Mouse (Mus musculus): Measurements from ENCODE around the gene Gm4131. TPM values are rescaled to one million over a fixed set of nuclear protein-coding genes. Genes with fewer than 3 reads are reported as not detected.

Gene Gm4131
- polyA plus RNA-seq, 1 experiment from 2014 or later, result not detected

DNA sequence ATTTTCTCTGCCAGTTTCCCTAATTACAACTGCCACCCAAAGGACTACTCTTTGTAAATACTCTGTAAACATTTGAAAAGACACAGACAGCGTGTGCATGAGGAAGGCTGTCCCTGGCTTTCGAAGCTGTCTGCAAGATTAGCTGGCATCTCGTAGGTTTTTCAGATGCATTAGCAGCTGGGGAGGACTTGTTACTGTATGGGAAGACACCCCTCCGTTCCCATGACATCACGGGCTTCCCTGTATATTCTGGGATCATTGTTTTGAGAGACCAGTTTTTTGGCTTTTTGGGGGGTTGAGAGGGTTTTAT, 111.2 kb downstream of the Gm4131 start:
- no peaks in the 10 kb centered on the region for H3K9me3 ChIP-seq (ENCODE audit: control insufficient read depth, low read length)
- 64% methylated on average over 5 of the region's 5 CpGs for WGBS
- no peaks in the 10 kb centered on the region for H3K36me3 ChIP-seq (ENCODE audit: control insufficient read depth, insufficient read depth, low read length)
- H3K4me3 ChIP-seq (ENCODE audit: low read length), result no peak overlapping the region
- no peak for ATAC-seq
- H3K4me2 ChIP-seq (ENCODE audit: low read depth, low read length), result no peak overlapping the region
- H3K4me1 ChIP-seq (ENCODE audit: control insufficient read depth, insufficient read depth, low read length), result no peaks in the 10 kb centered on the region
- no peak overlapping the region for H3K27ac ChIP-seq (ENCODE audit: low read length)
- H3K27me3 ChIP-seq (replicated peaks; ENCODE audit: control insufficient read depth, insufficient read depth, low read length), result no peaks in the 10 kb centered on the region
- no peak overlapping the region for H3K9ac ChIP-seq (ENCODE audit: low read depth, low read length)

DNA sequence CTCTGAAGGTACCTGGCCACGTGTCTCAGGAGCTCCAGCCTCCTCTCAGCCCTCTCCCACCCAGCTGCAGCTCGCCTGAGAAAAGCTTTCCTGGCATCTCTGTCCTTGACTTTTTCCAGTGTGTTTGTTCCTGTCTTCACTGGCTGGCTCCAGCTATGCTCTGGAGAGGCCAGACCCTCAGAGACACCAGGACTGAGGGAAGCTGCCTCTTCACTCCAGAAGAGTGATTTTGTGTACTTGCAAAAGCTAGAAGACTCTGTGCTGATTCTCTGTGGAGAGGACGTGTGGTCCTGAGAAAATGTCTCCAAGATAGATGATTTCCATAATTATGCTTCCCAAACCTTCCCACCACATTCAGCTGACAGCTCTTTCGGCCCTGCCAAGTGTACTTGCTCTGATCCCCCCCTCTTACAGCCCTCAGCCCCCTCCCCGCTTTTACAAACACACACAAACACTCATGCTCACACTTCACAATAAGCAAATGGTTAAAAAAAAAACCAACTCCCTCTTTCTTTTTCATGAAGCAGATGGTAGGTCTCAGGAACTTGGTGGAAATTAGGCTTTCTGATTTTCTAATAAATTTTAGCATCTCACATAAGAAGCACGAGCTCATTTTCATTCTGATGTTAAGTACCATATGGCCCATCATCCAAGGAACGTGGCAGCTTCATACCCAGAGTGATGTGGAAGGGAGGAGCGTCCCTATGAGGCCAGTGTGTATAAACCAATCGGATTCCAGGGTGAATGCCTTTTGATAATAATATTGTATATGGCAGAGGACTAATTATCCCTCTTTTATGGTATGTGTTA, 111.8 kb downstream of the Gm4131 start:
- Histone ChIP-seq H3K4me3 (ENCODE audit: low read length) (no peak overlapping the region), H3K27me3 (replicated peaks; ENCODE audit: control insufficient read depth, insufficient read depth, low read length) (no peaks in the 10 kb centered on the region), H3K4me1 (ENCODE audit: control insufficient read depth, insufficient read depth, low read length) (no peaks in the 10 kb centered on the region), H3K27ac (ENCODE audit: low read length) (no peak overlapping the region), H3K9me3 (ENCODE audit: control insufficient read depth, low read length) (no peaks in the 10 kb centered on the region), H3K36me3 (ENCODE audit: control insufficient read depth, insufficient read depth, low read length) (no peaks in the 10 kb centered on the region), H3K4me2 (ENCODE audit: low read depth, low read length) (no peak overlapping the region), H3K9ac (ENCODE audit: low read depth, low read length) (no peak overlapping the region)
- ATAC-seq, result no peak
- WGBS, result 49% methylated on average over 9 of the region's 9 CpGs

DNA sequence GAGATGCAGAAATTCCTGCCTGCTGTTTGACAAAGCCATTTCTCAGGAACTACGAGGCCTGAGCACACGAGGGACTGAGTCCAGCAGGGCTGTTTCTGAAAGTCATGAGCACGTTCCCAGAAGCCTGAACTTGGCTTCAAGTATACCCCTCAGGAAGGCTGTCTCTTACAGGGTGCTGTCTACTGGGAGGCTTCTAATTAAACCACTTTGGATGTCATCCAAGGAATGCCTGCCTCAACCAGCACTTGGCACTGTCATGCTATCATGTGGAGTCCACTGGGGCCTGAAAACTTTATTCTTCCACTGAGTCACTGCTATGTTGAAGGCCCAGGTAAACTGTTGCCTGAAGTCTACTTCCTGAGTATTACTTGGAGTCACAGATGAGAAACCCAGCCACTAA, 112.6 kb downstream of the Gm4131 start:
- H3K27ac ChIP-seq (ENCODE audit: low read length), result no peak overlapping the region
- H3K9me3 ChIP-seq (ENCODE audit: control insufficient read depth, low read length), result no peaks in the 10 kb centered on the region
- H3K4me2 ChIP-seq (ENCODE audit: low read depth, low read length), result no peak overlapping the region
- no peaks in the 10 kb centered on the region for H3K27me3 ChIP-seq (replicated peaks; ENCODE audit: control insufficient read depth, insufficient read depth, low read length)
- H3K9ac ChIP-seq (ENCODE audit: low read depth, low read length), result no peak overlapping the region
- 52% methylated on average over 3 of the region's 3 CpGs for WGBS
- no peak for ATAC-seq
- H3K4me3 ChIP-seq (ENCODE audit: low read length), result no peak overlapping the region
- H3K4me1 ChIP-seq (ENCODE audit: control insufficient read depth, insufficient read depth, low read length), result no peaks in the 10 kb centered on the region
- no peaks in the 10 kb centered on the region for H3K36me3 ChIP-seq (ENCODE audit: control insufficient read depth, insufficient read depth, low read length)

DNA sequence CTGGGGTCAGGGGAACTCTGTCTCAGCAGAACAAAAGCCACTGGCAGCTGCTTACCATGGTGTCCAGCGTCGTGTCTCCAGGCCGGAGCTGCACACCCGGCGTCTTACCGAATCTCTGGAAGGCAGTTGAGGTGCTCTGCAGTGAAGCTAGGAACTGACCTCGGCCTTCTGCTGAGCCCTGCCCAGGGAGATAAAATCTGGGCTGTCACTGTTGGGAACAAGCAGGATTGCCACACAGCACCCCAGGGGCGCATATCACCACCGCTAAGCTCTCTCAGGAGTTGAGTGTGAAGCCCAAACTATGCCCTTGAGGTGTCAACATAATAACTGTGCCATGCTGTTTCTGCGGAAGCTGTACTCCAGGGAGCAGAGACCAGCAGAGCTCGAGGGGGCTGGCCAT, 113.4 kb downstream of the Gm4131 start:
- H3K9me3 ChIP-seq (ENCODE audit: control insufficient read depth, low read length), result no peaks in the 10 kb centered on the region
- 78% methylated on average over 11 of the region's 11 CpGs for WGBS
- H3K36me3 ChIP-seq (ENCODE audit: control insufficient read depth, insufficient read depth, low read length), result no peaks in the 10 kb centered on the region
- H3K4me3 ChIP-seq (ENCODE audit: low read length), result no peak overlapping the region
- H3K27me3 ChIP-seq (replicated peaks; ENCODE audit: control insufficient read depth, insufficient read depth, low read length), result no peaks in the 10 kb centered on the region
- H3K9ac ChIP-seq (ENCODE audit: low read depth, low read length), result no peak overlapping the region
- no peak overlapping the region for H3K27ac ChIP-seq (ENCODE audit: low read length)
- ATAC-seq, result no peak
- no peak overlapping the region for H3K4me2 ChIP-seq (ENCODE audit: low read depth, low read length)
- H3K4me1 ChIP-seq (ENCODE audit: control insufficient read depth, insufficient read depth, low read length), result no peaks in the 10 kb centered on the region

DNA sequence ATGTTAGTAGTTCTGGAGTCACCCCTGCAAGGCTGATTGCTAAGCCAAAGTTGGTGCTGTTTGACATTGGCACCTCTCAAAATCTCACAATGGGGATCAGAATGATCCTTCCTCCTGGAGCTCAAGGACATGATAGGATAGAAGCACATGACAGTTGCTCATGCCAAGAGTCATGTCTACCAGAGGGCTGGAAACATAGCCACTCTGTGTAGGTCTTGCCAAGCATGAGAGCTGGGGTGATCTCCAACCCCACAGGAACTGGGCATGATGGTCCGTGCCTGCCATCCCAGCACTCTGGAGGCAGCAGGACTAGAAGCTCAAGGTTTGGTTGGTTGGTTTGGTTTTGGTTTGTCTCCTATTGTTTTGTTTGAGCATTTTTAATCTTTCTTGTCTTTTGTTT, 116.0 kb downstream of the Gm4131 start:
- Histone ChIP-seq H3K9ac (ENCODE audit: low read depth, low read length) (no peak overlapping the region), H3K27ac (ENCODE audit: low read length) (no peak overlapping the region), H3K36me3 (ENCODE audit: control insufficient read depth, insufficient read depth, low read length) (no peaks in the 10 kb centered on the region), H3K9me3 (ENCODE audit: control insufficient read depth, low read length) (no peaks in the 10 kb centered on the region), H3K4me3 (ENCODE audit: low read length) (no peak overlapping the region), H3K27me3 (replicated peaks; ENCODE audit: control insufficient read depth, insufficient read depth, low read length) (no peaks in the 10 kb centered on the region), H3K4me1 (ENCODE audit: control insufficient read depth, insufficient read depth, low read length) (peaks cover 6% of the 10 kb centered on the region; the same call in 1 of the 2 replicates), H3K4me2 (ENCODE audit: low read depth, low read length) (no peak overlapping the region)
- WGBS, result 94% methylated on average over 1 of the region's 1 CpGs
- ATAC-seq, result no peak

DNA sequence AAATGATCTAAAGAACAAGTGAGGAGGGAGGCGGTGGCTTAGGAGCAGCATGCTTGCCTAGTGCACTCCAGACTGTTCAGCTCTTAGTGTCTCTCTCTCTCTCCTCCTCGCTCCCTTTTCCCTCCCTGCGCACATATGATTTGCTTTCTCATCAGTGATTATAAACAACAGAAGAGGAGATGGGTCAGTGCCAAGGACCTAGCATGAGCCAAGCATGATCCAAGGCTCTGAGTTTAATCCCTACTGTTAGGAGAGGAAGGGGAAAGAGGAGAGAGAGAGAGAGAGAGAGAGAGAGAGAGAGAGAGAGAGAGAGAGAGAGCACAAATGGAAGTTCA, 119.5 kb downstream of the Gm4131 start:
- peak; percentile 71 for ATAC-seq

DNA sequence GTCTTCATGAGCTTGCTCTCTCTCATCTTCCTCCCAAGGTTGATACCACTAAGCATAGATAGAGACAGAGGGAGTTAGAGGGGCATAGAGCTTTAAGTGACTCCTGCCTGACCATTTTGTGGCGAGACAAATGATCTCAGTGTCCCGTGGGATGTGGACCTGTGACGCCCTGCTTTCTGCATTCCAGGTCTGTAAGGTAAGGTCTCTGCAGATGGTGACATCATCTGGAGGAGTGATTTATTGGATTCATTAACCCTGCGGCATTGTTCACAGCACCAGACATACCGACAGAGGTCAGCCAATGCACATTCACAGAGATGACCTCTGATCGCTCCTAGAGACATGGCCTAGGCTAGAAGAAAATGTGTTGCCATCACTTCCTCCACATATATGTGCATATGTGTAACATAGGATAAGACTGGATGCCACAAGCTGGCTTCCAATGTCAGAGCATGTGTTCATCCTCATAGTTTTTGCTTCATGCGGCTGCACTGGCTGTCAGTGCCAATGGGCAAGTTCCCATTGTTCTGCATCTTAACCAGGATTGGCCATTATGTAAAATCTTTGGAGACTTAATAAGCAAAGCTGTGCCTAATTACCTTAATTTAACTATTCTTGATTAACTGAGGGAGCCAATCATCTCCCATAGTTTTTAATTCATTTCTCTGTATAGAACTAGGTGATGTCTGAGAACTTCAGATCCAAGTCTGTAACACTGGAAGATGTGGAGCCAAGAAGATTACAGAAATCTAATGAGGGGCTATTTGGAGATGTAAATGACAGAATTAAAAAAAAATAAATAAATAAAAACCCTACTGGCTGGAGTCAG, 120.1 kb downstream of the Gm4131 start:
- peaks cover 6% of the 10 kb centered on the region; the same call in 1 of the 2 replicates for H3K4me1 ChIP-seq (ENCODE audit: control insufficient read depth, insufficient read depth, low read length)
- H3K9me3 ChIP-seq (ENCODE audit: control insufficient read depth, low read length), result no peaks in the 10 kb centered on the region
- H3K9ac ChIP-seq (ENCODE audit: low read depth, low read length), result no peak overlapping the region
- H3K27ac ChIP-seq (ENCODE audit: low read length), result no peak overlapping the region
- H3K36me3 ChIP-seq (ENCODE audit: control insufficient read depth, insufficient read depth, low read length), result no peaks in the 10 kb centered on the region
- no peaks in the 10 kb centered on the region for H3K27me3 ChIP-seq (replicated peaks; ENCODE audit: control insufficient read depth, insufficient read depth, low read length)
- 43% methylated on average over 7 of the region's 7 CpGs for WGBS
- H3K4me2 ChIP-seq (ENCODE audit: low read depth, low read length), result no peak overlapping the region
- ATAC-seq, result no peak
- H3K4me3 ChIP-seq (ENCODE audit: low read length), result no peak overlapping the region

More for the DNA sequence above, 119.5 kb downstream of the Gm4131 start:
- Histone ChIP-seq H3K4me2 (ENCODE audit: low read depth, low read length) (no peak overlapping the region), H3K27me3 (replicated peaks; ENCODE audit: control insufficient read depth, insufficient read depth, low read length) (no peaks in the 10 kb centered on the region), H3K4me1 (ENCODE audit: control insufficient read depth, insufficient read depth, low read length) (peaks cover 6% of the 10 kb centered on the region; the same call in 1 of the 2 replicates), H3K9ac (ENCODE audit: low read depth, low read length) (no peak overlapping the region), H3K9me3 (ENCODE audit: control insufficient read depth, low read length) (no peaks in the 10 kb centered on the region), H3K27ac (ENCODE audit: low read length) (no peak overlapping the region), H3K4me3 (ENCODE audit: low read length) (no peak overlapping the region), H3K36me3 (ENCODE audit: control insufficient read depth, insufficient read depth, low read length) (no peaks in the 10 kb centered on the region)
- 57% methylated on average over 3 of the region's 3 CpGs for WGBS

DNA sequence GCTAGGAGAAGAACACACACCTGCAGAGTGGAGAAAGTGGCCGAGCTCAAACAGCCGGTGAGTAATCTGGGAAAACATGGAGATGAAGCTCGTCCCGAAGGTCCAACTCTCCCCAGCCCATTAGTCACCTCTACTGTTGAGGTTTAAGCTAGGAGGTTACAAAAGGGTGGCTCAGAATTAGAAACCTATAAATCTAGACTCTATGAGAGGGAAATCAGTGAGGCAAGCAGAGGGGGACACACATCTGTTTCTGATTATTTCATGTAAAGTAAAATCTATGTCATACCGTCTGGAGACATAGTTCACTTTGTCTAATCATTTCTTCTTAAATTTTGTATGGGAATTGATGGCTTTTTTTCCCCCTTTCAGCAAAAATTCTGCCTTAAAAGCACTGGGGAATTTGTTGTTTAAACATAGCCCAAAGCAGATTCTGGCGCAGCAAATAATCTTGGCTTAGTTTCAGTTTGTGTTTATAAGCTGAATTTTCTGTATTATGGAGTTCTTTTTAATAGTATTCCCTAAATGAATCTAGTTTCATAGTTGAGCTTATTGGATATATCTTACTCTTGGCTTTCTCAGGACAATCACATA, 122.8 kb downstream of the Gm4131 start:
- 59% methylated on average over 6 of the region's 6 CpGs for WGBS
- Histone ChIP-seq H3K9ac (ENCODE audit: low read depth, low read length) (no peak overlapping the region), H3K9me3 (ENCODE audit: control insufficient read depth, low read length) (no peaks in the 10 kb centered on the region), H3K27me3 (replicated peaks; ENCODE audit: control insufficient read depth, insufficient read depth, low read length) (no peaks in the 10 kb centered on the region), H3K4me3 (ENCODE audit: low read length) (no peak overlapping the region), H3K36me3 (ENCODE audit: control insufficient read depth, insufficient read depth, low read length) (no peaks in the 10 kb centered on the region), H3K27ac (ENCODE audit: low read length) (no peak overlapping the region), H3K4me1 (ENCODE audit: control insufficient read depth, insufficient read depth, low read length) (peaks cover 6% of the 10 kb centered on the region; the same call in 1 of the 2 replicates), H3K4me2 (ENCODE audit: low read depth, low read length) (no peak overlapping the region)
- ATAC-seq, result no peak

DNA sequence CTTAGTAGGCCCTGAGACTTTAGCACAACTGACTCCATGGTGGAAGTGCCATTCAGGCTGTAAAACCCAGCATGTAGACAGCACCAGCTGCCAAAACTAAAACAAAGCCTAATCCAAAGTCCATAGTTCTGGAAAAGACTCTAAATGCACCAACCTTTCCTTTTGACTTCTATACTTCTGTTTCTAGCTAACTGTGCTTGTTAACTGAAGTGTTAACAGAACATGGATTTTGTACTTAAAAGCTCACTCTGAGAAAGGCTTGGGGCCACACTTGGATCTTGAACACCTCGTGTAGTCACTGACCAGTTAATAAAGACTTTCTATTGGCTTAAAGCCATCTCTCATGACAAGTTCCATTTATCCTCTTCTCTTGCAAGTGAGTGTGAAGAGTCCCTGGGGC, 123.8 kb downstream of the Gm4131 start:
- peaks cover 6% of the 10 kb centered on the region; the same call in 1 of the 2 replicates for H3K4me1 ChIP-seq (ENCODE audit: control insufficient read depth, insufficient read depth, low read length)
- H3K27ac ChIP-seq (ENCODE audit: low read length), result no peak overlapping the region
- no peaks in the 10 kb centered on the region for H3K36me3 ChIP-seq (ENCODE audit: control insufficient read depth, insufficient read depth, low read length)
- WGBS, result 57% methylated on average over 1 of the region's 1 CpGs
- no peak overlapping the region for H3K4me3 ChIP-seq (ENCODE audit: low read length)
- no peaks in the 10 kb centered on the region for H3K27me3 ChIP-seq (replicated peaks; ENCODE audit: control insufficient read depth, insufficient read depth, low read length)
- ATAC-seq, result no peak
- H3K9ac ChIP-seq (ENCODE audit: low read depth, low read length), result no peak overlapping the region
- no peaks in the 10 kb centered on the region for H3K9me3 ChIP-seq (ENCODE audit: control insufficient read depth, low read length)
- no peak overlapping the region for H3K4me2 ChIP-seq (ENCODE audit: low read depth, low read length)
